Mouse (Mus musculus) embryo, embryonic 10 days (tissue): ENCODE results near the gene Dclk3.

Source experiments
- DNase-seq: peaks from one replicate; pipeline ENCODE4 v3.0.0-alpha.2; 2015; ENCODE audit warnings: low spot score

The Dclk3 gene

GRCm38 (mm10) chr9:111486645-111487477 lies 48.0 kb downstream of the Dclk3 start:
- DNase-seq, result peak; percentile 22

- no peak for DNase-seq
Observed at GRCm38 (mm10) chr9:111490583-111490982, 51.7 kb downstream of the Dclk3 start.

GRCm38 (mm10) chr9:111491280-111491679 lies 52.4 kb downstream of the Dclk3 start:
- DNase-seq, result no peak

- DNase-seq, result peak; percentile 26
Observed at GRCm38 (mm10) chr9:111493490-111493889, 54.6 kb downstream of the Dclk3 start.

GRCm38 (mm10) chr9:111495561-111495960 lies 56.7 kb downstream of the Dclk3 start:
- peak; percentile 91 for DNase-seq

GRCm38 (mm10) chr9:111497074-111497811 lies 58.4 kb downstream of the Dclk3 start:
- DNase-seq, result peak; percentile 90

- DNase-seq, result no peak
Observed at GRCm38 (mm10) chr9:111500211-111500610, 61.3 kb downstream of the Dclk3 start.

- DNase-seq, result no peak
Observed at GRCm38 (mm10) chr9:111506075-111506474, 67.2 kb downstream of the Dclk3 start.

GRCm38 (mm10) chr9:111514586-111515473 lies 75.9 kb downstream of the Dclk3 start:
- DNase-seq, result no peak

- DNase-seq, result no peak
Observed at GRCm38 (mm10) chr9:111515536-111515935, 76.7 kb downstream of the Dclk3 start.

GRCm38 (mm10) chr9:111522226-111522625 lies 83.3 kb downstream of the Dclk3 start:
- no peak for DNase-seq

- no peak for DNase-seq
Observed at GRCm38 (mm10) chr9:111523111-111523510, 84.2 kb downstream of the Dclk3 start.

GRCm38 (mm10) chr9:111523871-111524270 lies 85.0 kb downstream of the Dclk3 start:
- no peak for DNase-seq

- DNase-seq, result peak; percentile 16
Observed at GRCm38 (mm10) chr9:111534744-111535423, 96.0 kb downstream of the Dclk3 start.

- DNase-seq, result peak; percentile 61
Observed at GRCm38 (mm10) chr9:111535445-111536064, 96.7 kb downstream of the Dclk3 start.
